Mouse (Mus musculus): ENCODE results near the gene Lrp6.

- TF ChIP-seq CTCF (IDR thresholded peaks at IDR 0.05; ENCODE audit: low read depth, low read length) (no peak), POLR2AphosphoS5 (IDR thresholded peaks at IDR 0.05; ENCODE audit: insufficient replicate concordance, low read depth, low read length) (no peak), GATA1 (IDR thresholded peaks at IDR 0.05; ENCODE audit: borderline replicate concordance, low read length) (no peak), TAL1 (conservative IDR thresholded peaks at IDR 0.05; ENCODE audit: low read depth, low read length) (no peak), GATA2 (IDR thresholded peaks at IDR 0.05; ENCODE audit: borderline replicate concordance, low read depth, low read length) (no peak)
Observed at GRCm38 (mm10) chr6:134499089-134499488, 67.7 kb downstream of the Lrp6 start.
